Mouse (Mus musculus) neutrophil, adult 5-6 weeks (primary cell): ENCODE data around the gene Rab20. TPM values are rescaled to one million over a fixed set of nuclear protein-coding genes. Genes with fewer than 3 reads are reported as not detected.
A peak's percentile ranks its signal among the peaks of the same experiment; 100 is the strongest.

ENCODE experiments used
- ATAC-seq: fragments of 151-379, 151-347 bp; 2 replicates; pipeline ENCODE4 v1.8.0; 2017; ENCODE audit warnings: mild to moderate bottlenecking, moderate TSS enrichment; ENCODE audit not compliant: insufficient number of reproducible peaks, poor library complexity, low FRiP score, severe bottlenecking; ENCODE audit errors: extremely low read depth
- total RNA-seq: library from RNA; stranded (forward); fragments of 200-1000 nt; gene quantifications from 2 replicates; pipeline ENCODE4 v1.2.3, GENCODE M21; 2017

The Rab20 gene
- total RNA-seq, 1 experiment from 2014 or later = 15.4 TPM

- peak; percentile 10; the same call in 1 of the 2 replicates for ATAC-seq
Observed at GRCm38 (mm10) chr8:11460934-11461333, 17.6 kb downstream of the Rab20 start.

- no peak for ATAC-seq
Observed at GRCm38 (mm10) chr8:11459016-11459415, 19.5 kb downstream of the Rab20 start.

GRCm38 (mm10) chr8:11457981-11458836, 20.3 kb downstream of the Rab20 start:
- no peak for ATAC-seq

GRCm38 (mm10) chr8:11457278-11457677, 21.2 kb downstream of the Rab20 start:
- no peak for ATAC-seq

- no peak for ATAC-seq
Observed at GRCm38 (mm10) chr8:11454228-11454627, 24.3 kb downstream of the Rab20 start.

- ATAC-seq = no peak
Observed at GRCm38 (mm10) chr8:11452974-11453373, 25.5 kb downstream of the Rab20 start.

GRCm38 (mm10) chr8:11452559-11452958, 26.0 kb downstream of the Rab20 start:
- peak; percentile 43 for ATAC-seq

- no peak for ATAC-seq
Observed at GRCm38 (mm10) chr8:11452152-11452551, 26.4 kb downstream of the Rab20 start.

GRCm38 (mm10) chr8:11450184-11451113, 28.1 kb downstream of the Rab20 start:
- ATAC-seq = no peak

GRCm38 (mm10) chr8:11447910-11448570, 30.5 kb downstream of the Rab20 start:
- ATAC-seq = no peak

GRCm38 (mm10) chr8:11445790-11446189, 32.7 kb downstream of the Rab20 start:
- ATAC-seq = no peak

- no peak for ATAC-seq
Observed at GRCm38 (mm10) chr8:11444216-11444615, 34.3 kb downstream of the Rab20 start.

GRCm38 (mm10) chr8:11443611-11444010, 34.9 kb downstream of the Rab20 start:
- no peak for ATAC-seq

GRCm38 (mm10) chr8:11441291-11441690, 37.2 kb downstream of the Rab20 start:
- no peak for ATAC-seq

- no peak for ATAC-seq
Observed at GRCm38 (mm10) chr8:11437862-11438261, 40.6 kb downstream of the Rab20 start.

- peak; percentile 43; the same call in 1 of the 2 replicates for ATAC-seq
Observed at GRCm38 (mm10) chr8:11430688-11431087, 47.8 kb downstream of the Rab20 start.

GRCm38 (mm10) chr8:11423091-11423490, 55.4 kb downstream of the Rab20 start:
- no peak for ATAC-seq

GRCm38 (mm10) chr8:11421968-11422367, 56.5 kb downstream of the Rab20 start:
- no peak for ATAC-seq

GRCm38 (mm10) chr8:11421105-11421504, 57.4 kb downstream of the Rab20 start:
- no peak for ATAC-seq
